Mouse (Mus musculus) embryo, embryonic 11 days (tissue): ENCODE results near the gene Agap1.

ENCODE experiments used
- DNase-seq: peaks from one replicate; pipeline ENCODE4 v3.0.0-alpha.2; 2015

Agap1 gene

GRCm38 (mm10) chr1:89547525-89548504 lies 93.2 kb downstream of the Agap1 start:
- DNase-seq, result peak; percentile 57

- DNase-seq, result peak; percentile 80
Observed at GRCm38 (mm10) chr1:89550061-89550869, 95.7 kb downstream of the Agap1 start.

DNA sequence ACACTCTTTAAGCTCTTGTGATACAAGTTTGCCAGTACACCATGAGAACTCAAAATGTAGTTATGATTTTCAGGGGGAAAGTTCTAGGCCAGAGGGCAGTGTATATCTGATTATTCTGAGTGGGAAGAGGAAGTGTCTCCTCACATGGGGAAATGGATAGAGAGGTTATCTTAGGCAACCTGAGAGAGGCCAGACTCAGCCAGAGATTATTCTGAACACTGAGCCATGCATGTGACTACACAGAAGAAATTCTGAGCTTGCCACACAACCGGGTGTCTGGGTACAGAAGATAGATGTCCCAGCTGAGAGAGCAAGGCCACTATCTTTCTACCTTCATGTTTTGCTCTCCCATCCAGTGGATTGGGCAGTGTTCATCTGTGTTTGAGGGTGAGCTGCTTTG lies 97.9 kb downstream of the Agap1 start:
- no peak for DNase-seq

- no peak for DNase-seq
Observed at GRCm38 (mm10) chr1:89553791-89554190, 99.2 kb downstream of the Agap1 start.

GRCm38 (mm10) chr1:89554969-89555856 lies 100.6 kb downstream of the Agap1 start:
- DNase-seq, result no peak

GRCm38 (mm10) chr1:89556006-89556405 lies 101.4 kb downstream of the Agap1 start:
- no peak for DNase-seq

DNA sequence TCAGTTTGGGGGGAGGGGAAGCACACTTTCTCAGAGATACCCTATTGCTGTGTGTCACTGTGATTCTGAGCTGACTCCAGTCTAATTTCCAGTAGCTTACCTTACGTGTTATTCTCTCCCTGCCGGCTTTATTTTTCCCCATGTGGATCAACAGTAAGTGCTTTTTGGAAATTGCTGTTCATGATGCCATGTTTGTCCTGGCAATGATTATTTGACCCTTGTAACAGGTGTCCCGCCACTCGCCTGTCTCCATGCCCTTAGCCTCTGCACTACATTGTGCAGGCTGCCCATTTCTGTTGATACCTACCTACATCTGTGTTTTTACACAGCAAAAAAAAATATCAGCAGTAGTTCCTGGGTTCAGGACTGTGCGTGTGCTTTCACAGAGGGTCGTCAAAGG lies 102.8 kb downstream of the Agap1 start:
- DNase-seq, result no peak

DNA sequence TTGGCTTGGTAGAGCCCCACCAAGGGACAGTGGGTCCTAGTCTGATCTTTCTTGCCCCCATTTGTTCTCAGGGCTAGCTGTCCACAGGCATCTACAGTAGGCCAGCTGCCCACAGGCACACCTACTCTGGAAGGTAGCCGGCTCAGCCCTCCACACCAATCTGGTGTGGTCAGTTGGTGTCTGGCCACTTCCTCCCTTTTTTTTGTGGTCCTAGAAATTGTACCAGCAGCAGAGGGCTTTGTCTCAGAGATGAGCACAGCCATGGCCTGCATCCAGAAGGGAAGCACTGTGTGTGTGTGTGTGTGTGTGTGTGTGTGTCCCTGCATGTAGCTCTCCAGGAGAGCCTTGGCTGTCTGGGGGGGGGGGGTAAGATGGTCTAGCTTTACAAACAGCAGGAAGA lies 103.5 kb downstream of the Agap1 start:
- DNase-seq, result no peak

DNA sequence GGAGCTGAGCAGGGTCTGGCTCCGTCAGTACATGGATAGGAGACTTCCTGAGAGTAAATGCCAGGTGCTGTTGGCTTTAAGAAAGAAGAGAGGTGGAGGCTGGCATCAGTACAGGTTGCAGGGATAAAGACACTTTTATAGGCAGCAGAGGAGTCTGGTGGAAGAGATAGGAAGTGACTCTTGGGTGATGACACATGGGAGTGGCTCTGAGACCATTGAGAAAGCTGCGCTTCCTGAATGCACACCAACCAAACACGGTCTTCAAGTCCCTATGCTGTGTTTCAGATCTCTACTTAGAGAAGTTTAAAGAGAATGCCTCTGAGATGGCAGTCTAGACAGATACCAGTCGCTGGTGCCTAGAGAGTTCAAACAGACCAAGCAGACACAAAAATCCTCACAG lies 108.8 kb downstream of the Agap1 start:
- DNase-seq, result no peak

GRCm38 (mm10) chr1:89566578-89567488 lies 112.2 kb downstream of the Agap1 start:
- no peak for DNase-seq

DNA sequence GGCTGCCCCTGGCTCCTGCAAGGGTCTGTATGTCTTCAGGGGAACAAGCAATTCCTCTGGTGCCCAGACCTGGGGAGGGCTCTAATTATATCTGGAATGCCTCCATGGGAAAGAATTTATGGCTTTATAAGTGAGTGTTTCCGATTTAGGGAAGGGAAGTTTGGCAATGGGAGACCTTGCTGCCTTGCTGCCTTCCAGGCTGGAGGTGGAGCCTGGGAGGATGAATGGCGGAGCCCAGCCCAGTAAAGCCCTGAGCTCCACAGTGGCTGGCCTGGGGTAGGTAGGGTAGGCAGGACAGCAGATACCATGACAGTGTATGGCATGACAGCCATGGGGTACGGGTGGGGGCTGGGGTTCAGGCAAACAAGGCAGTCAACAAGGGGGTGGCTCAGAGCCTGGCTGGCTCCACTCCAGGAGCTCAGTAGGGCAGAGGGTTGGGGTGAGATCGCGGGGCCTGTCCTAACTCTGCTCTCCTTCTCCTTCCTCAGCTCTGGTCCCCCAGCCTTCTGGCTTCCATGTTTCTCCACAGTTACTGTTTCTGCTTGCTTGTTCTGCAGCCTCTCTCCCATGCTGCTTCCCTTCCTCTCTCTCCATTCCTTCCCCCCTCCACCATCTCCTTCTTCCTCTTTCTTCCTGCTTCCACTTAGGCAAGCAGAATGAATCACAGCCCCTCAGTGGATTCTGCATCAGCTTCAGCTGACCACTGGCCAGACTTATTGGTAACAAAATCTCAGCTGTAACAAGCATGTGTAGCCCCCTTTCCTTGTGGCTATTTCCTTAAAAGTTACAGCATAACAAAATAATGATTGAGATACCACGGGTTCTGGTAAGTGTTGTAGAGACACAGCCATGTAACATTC lies 114.2 kb downstream of the Agap1 start:
- DNase-seq, result no peak

GRCm38 (mm10) chr1:89570522-89571299 lies 116.1 kb downstream of the Agap1 start:
- DNase-seq, result no peak

- no peak for DNase-seq
Observed at GRCm38 (mm10) chr1:89573486-89573885, 118.9 kb downstream of the Agap1 start.

DNA sequence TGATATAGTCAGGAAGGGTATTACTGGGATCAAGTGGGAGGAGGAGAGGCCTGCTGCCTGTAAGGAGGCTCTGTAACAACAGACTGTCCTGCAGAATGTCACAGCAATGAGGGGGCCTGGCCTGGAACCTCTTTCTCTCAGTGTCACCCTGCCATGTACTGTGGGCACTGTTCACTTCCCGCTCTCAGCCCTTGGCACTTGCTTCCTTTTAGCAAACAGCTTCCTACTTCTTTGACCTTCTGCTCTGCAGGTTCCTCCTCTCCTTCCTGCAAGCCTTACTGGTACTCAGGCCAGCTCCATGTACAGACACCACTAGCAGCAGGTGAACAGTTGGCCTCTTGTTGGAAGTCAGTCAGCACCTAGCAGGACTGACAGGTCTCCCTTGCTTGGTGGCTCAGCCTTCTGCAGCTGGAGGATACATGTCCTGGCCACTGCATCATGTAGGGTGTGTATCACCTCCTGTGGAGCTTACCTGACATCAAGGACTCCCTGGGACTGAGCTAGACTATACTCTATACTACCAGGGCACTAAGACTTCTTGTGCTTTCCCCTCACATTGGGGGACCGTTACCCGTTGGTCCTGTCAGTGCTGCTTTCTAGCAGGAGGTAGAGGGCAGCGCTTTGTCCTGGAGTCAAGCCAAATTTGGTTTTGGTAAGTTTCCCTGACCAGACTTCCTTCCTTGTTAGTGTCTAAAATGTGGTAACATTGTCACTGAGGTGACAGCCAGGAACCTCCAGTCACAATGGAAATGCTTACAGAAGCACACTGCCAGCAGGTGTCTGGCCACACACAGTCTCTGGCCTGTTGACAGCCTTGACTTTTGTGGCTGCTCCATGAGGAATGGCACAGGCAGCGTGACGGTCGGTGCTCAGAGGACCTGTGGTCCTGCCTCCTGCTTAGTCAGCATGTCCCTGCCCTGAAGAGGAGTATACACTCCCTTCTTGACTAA lies 120.6 kb downstream of the Agap1 start:
- DNase-seq, result no peak

DNA sequence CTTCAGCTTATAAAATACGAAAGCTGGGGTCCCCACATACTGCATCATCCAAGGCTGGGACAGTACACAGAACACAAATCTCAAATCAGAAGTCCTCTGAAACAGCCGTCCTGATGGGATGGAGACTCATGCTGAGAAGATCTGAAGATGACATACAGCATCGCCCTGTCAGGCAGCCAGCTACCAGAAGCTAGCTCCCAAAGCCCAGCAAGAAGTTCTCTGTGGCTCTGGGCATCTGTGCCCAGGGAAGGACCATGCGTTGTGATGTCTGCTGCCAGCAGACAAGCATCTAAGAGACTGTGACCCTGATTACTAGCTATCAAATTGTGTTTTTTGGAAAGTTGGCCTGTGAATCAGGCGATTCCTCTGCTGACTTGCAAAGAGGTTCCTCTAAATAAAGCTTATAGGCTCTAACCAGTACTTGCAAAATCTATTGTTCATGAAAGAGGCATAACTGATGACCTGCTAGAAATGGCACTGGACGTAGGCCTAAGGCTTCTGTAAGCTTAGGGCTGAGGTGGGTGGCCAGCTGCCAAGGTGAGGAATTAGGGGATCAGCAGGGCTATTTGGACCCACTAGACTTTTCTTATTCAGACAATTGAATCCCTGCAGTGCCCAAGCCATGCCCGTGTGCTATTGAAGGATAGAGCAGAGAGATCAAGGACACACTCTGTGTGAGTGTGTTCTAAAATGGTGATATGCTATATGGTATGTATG lies 121.7 kb downstream of the Agap1 start:
- no peak for DNase-seq

DNA sequence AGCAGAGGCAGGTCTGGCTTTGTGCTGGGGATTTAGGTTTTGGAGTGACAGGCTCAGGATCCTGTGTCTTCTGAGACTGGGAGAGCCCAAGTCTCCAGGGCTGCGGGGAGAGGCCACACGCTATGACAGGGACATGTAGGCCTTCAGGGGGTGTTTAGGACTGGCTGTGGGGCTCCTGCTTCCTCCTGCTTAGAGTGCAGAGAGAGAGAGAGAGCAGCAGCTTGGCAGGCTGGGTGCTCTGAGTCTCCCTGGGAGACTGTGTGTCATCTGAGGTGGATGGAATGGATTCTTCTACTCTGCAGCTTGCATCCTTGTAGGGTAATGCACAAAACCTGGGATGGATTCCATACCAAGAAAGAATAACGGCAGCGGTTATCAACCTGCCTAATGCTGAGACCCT lies 122.4 kb downstream of the Agap1 start:
- peak; percentile 85 for DNase-seq

GRCm38 (mm10) chr1:89580031-89580998 lies 125.7 kb downstream of the Agap1 start:
- DNase-seq, result peak; percentile 92
